Mouse (Mus musculus) MEL (cell line): Measurements from ENCODE around the gene Nuak2.

Source experiments
- CTCF ChIP-seq, 3 experiments: IDR thresholded peaks in 2 of 3; conservative IDR thresholded peaks in 1 of 3; 2 replicates each; pipeline ENCODE4 v1.5.1; 2011 to 2012; ENCODE audit warnings: low read length in 3 of 3, low read depth in 2 of 3, mild to moderate bottlenecking in 2 of 3, improper control_type of control experiment in 1 of 3, inconsistent platforms in 1 of 3, mixed read lengths in 1 of 3, moderate library complexity in 1 of 3; ENCODE audit not compliant: control insufficient read depth in 1 of 3, insufficient read depth in 1 of 3, poor library complexity in 1 of 3, severe bottlenecking in 1 of 3
- EP300 ChIP-seq, 2 experiments: IDR thresholded peaks; 2 replicates each; pipeline ENCODE4 v1.6.1; 2011; ENCODE audit warnings: improper control_type of control experiment in 2 of 2, low read length in 2 of 2, low read depth in 1 of 2, mild to moderate bottlenecking in 1 of 2
- GABPA ChIP-seq: IDR thresholded peaks from 2 replicates; pipeline ENCODE4 v1.6.1; 2012; ENCODE audit warnings: low read depth, mild to moderate bottlenecking, inconsistent platforms, low read length, improper control_type of control experiment, moderate library complexity
- JUND ChIP-seq: IDR thresholded peaks from 2 replicates; pipeline ENCODE4 v1.6.1; 2011; ENCODE audit warnings: low read depth, mild to moderate bottlenecking, improper control_type of control experiment, low read length
- MAX ChIP-seq: IDR thresholded peaks from 2 replicates; pipeline ENCODE4 v1.6.1; 2011; ENCODE audit warnings: low read length, improper control_type of control experiment
- TBP ChIP-seq: IDR thresholded peaks from 2 replicates; pipeline ENCODE4 v1.8.0; 2011; ENCODE audit warnings: low read depth, low read length, improper control_type of control experiment
- TCF12 ChIP-seq: IDR thresholded peaks from 2 replicates; pipeline ENCODE4 v1.6.1; 2014; ENCODE audit warnings: low read depth, mild to moderate bottlenecking, inconsistent platforms, low read length, improper control_type of control experiment, moderate library complexity
- UBTF ChIP-seq: IDR thresholded peaks from 2 replicates; pipeline ENCODE4 v1.6.1; 2012; ENCODE audit warnings: low read depth, mild to moderate bottlenecking, inconsistent platforms, low read length, improper control_type of control experiment, moderate library complexity, borderline replicate concordance; ENCODE audit not compliant: insufficient read depth
- ZC3H11A ChIP-seq: IDR thresholded peaks from 2 replicates; pipeline ENCODE4 v1.6.1; 2012; ENCODE audit warnings: low read depth, mild to moderate bottlenecking, inconsistent platforms, low read length, improper control_type of control experiment

GRCm38 (mm10) chr1:132276694-132277093 lies 39.2 kb upstream of the Nuak2 start:
- TF ChIP-seq CTCF (IDR thresholded peaks at IDR 0.05 in 2 of 3, conservative IDR thresholded peaks at IDR 0.05 in 1 of 3; ENCODE audit: control insufficient read depth in 1 of 3, insufficient read depth in 1 of 3, low read depth in 2 of 3, low read length in 3 of 3, poor library complexity in 1 of 3, severe bottlenecking in 1 of 3) (no peak), ZC3H11A (no peak), MAX (no peak), UBTF (no peak), EP300 (IDR thresholded peaks at IDR 0.05; ENCODE audit: low read depth in 1 of 2, low read length in 2 of 2) (no peak), TBP (no peak), JUND (no peak), TCF12 (no peak), GABPA (no peak)
